Mouse (Mus musculus) liver, embryonic 12.5 days (tissue): ENCODE data around the gene Bri3. TPM values are rescaled to one million over a fixed set of nuclear protein-coding genes. Genes with fewer than 3 reads are reported as not detected.

Source experiments
- ATAC-seq: fragments of 200-750 bp; cut with Nextera tagmentation; 2 replicates; pipeline ENCODE4 v1.8.0; 2017; ENCODE audit warnings: moderate number of reproducible peaks, mild to moderate bottlenecking, moderate library complexity
- H3K27ac ChIP-seq: fragments of 300-500 bp; sonication (generic); 2 replicates; pipeline ENCODE4 v1.5.1; 2016; ENCODE audit warnings: mild to moderate bottlenecking
- H3K27me3 ChIP-seq: fragments of 300-500 bp; sonication (generic); replicated peaks from 2 replicates; pipeline ENCODE4 v1.6.1; 2016; ENCODE audit warnings: mild to moderate bottlenecking, moderate library complexity
- H3K36me3 ChIP-seq: fragments of 300-500 bp; sonication (generic); 2 replicates; pipeline ENCODE4 v1.6.1; 2016; ENCODE audit warnings: mild to moderate bottlenecking, moderate library complexity
- H3K4me1 ChIP-seq: fragments of 300-500 bp; sonication (generic); 2 replicates; pipeline ENCODE4 v1.6.1; 2016
- H3K4me2 ChIP-seq: fragments of 300-500 bp; sonication (generic); 2 replicates; pipeline ENCODE4 v1.6.1; 2016; ENCODE audit warnings: mild to moderate bottlenecking, moderate library complexity
- H3K4me3 ChIP-seq: fragments of 300-500 bp; sonication (generic); 2 replicates; pipeline ENCODE4 v1.5.1; 2016; ENCODE audit warnings: mild to moderate bottlenecking, moderate library complexity
- H3K9ac ChIP-seq: fragments of 300-500 bp; sonication (generic); 2 replicates; pipeline ENCODE4 v1.6.1; 2016; ENCODE audit warnings: mild to moderate bottlenecking, moderate library complexity
- H3K9me3 ChIP-seq: fragments of 300-500 bp; sonication (generic); replicated peaks from 2 replicates; pipeline ENCODE4 v1.6.1; 2016; ENCODE audit warnings: mild to moderate bottlenecking, moderate library complexity
- WGBS: fragments of 180-500 bp; shearing (Covaris S2); methylation state at CpG from one replicate; pipeline ENCODE4 v1.1.7; 2016; ENCODE audit not compliant: insufficient replicate concordance; 5-methylcytosine and 5-hydroxymethylcytosine counted together
- polyA plus RNA-seq: library from polyadenylated mRNA; unstranded; fragments of >200 nt; fragmentation: Nextera tagmentation; extraction: Ambion mirVana; gene quantifications from 2 replicates; pipeline ENCODE4 v1.2.1, GENCODE M21; 2016

The Bri3 gene
- 37.7 and 40.3 TPM in 2 replicates for polyA plus RNA-seq

- Histone ChIP-seq H3K4me1 (peaks cover 7% of the 10 kb centered on the region; the same call in 1 of the 2 replicates), H3K4me3 (no peak within 1 kb of the TSS), H3K36me3 (no peaks in the 10 kb centered on the region), H3K27me3 (no peaks in the 10 kb centered on the region), H3K27ac (no peak within 1 kb of the TSS), H3K9ac (no peak within 1 kb of the TSS), H3K4me2 (no peak within 1 kb of the TSS), H3K9me3 (no peaks in the 10 kb centered on the region)
- ATAC-seq = no peak
- 70% methylated on average over 7 of the region's 7 CpGs for WGBS
Measured at GRCm38 (mm10) chr5:144243901-144244487, at the start of gene Bri3. Bri3 (plus strand) TSS chr5:144244437.

GRCm38 (mm10) chr5:144195567-144195966, 48.7 kb upstream of the Bri3 start:
- no peak overlapping the region for H3K27ac ChIP-seq
- H3K4me3 ChIP-seq = no peak overlapping the region
- 77% methylated on average over 8 of the region's 8 CpGs for WGBS
- H3K4me2 ChIP-seq = no peak overlapping the region
- peaks cover 15% of the 10 kb centered on the region for H3K4me1 ChIP-seq
- ATAC-seq = no peak
- H3K9ac ChIP-seq = no peak overlapping the region
- H3K27me3 ChIP-seq = no peaks in the 10 kb centered on the region
- H3K36me3 ChIP-seq = no peaks in the 10 kb centered on the region
- H3K9me3 ChIP-seq = no peaks in the 10 kb centered on the region

- Histone ChIP-seq H3K9me3 (peaks cover 5% of the 10 kb centered on the region), H3K4me2 (no peak overlapping the region), H3K27ac (no peak overlapping the region), H3K9ac (no peak overlapping the region), H3K4me1 (no peaks in the 10 kb centered on the region; the same call in 1 of the 2 replicates), H3K4me3 (no peak overlapping the region), H3K27me3 (no peaks in the 10 kb centered on the region), H3K36me3 (peaks cover 25% of the 10 kb centered on the region)
- ATAC-seq = no peak
- 88% methylated on average over 11 of the region's 11 CpGs for WGBS
Measured at GRCm38 (mm10) chr5:144200616-144201015, 43.6 kb upstream of the Bri3 start.

- peaks cover 5% of the 10 kb centered on the region for H3K9me3 ChIP-seq
- no peak for ATAC-seq
- no peak overlapping the region for H3K4me3 ChIP-seq
- H3K4me2 ChIP-seq = no peak overlapping the region
- H3K9ac ChIP-seq = no peak overlapping the region
- 83% methylated on average over 6 of the region's 6 CpGs for WGBS
- H3K36me3 ChIP-seq = peaks cover 26% of the 10 kb centered on the region
- no peaks in the 10 kb centered on the region for H3K27me3 ChIP-seq
- H3K27ac ChIP-seq = no peak overlapping the region
- H3K4me1 ChIP-seq = no peaks in the 10 kb centered on the region; the same call in 1 of the 2 replicates
Measured at GRCm38 (mm10) chr5:144202430-144202829, 41.8 kb upstream of the Bri3 start.

DNA sequence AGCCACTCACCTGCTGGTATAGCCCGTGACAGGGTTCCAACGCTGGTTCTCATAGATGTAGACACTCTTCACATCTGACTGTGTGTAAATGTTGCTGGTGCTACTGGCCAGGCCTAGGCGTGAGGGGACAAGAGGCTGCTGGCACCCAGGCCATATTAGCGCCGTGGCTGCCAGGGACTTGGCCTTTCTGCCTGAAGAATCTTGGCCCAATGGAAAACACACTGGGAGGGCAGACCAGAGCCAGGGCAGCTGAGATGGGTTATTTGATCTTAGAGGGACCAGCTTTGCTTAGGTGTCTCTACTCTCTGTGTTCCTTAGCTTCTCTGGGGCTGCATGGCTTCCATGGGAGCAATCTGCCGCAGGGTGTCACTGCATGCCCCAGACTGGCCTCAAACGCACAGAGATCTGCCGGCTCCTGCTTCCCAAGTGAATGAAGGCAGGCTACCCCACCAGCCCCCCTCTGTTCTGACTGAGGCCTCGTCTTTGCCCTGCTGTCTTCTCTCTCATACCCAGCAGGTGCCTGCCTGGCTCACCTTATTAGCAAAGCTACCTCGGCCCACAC, 40.8 kb upstream of the Bri3 start:
- no peaks in the 10 kb centered on the region for H3K27me3 ChIP-seq
- H3K9me3 ChIP-seq = peaks cover 5% of the 10 kb centered on the region
- H3K4me2 ChIP-seq = no peak overlapping the region
- H3K4me1 ChIP-seq = no peaks in the 10 kb centered on the region; the same call in 1 of the 2 replicates
- peaks cover 31% of the 10 kb centered on the region for H3K36me3 ChIP-seq
- WGBS = 83% methylated on average over 10 of the region's 10 CpGs
- H3K4me3 ChIP-seq = no peak overlapping the region
- no peak overlapping the region for H3K27ac ChIP-seq
- no peak overlapping the region for H3K9ac ChIP-seq
- no peak for ATAC-seq

GRCm38 (mm10) chr5:144204303-144204702, 39.9 kb upstream of the Bri3 start:
- Histone ChIP-seq H3K9ac (no peak overlapping the region), H3K36me3 (peaks cover 32% of the 10 kb centered on the region), H3K4me3 (no peak overlapping the region), H3K27ac (no peak overlapping the region), H3K9me3 (peaks cover 5% of the 10 kb centered on the region), H3K4me1 (no peaks in the 10 kb centered on the region; the same call in 1 of the 2 replicates), H3K27me3 (no peaks in the 10 kb centered on the region), H3K4me2 (no peak overlapping the region)
- ATAC-seq = no peak
- WGBS = 87% methylated on average over 12 of the region's 12 CpGs

GRCm38 (mm10) chr5:144204911-144205310, 39.3 kb upstream of the Bri3 start:
- peaks cover 36% of the 10 kb centered on the region for H3K36me3 ChIP-seq
- no peaks in the 10 kb centered on the region for H3K27me3 ChIP-seq
- no peak overlapping the region for H3K27ac ChIP-seq
- peaks cover 5% of the 10 kb centered on the region for H3K9me3 ChIP-seq
- no peak for ATAC-seq
- no peak overlapping the region for H3K4me2 ChIP-seq
- H3K4me3 ChIP-seq = no peak overlapping the region
- 75% methylated on average over 10 of the region's 10 CpGs for WGBS
- H3K4me1 ChIP-seq = no peaks in the 10 kb centered on the region
- no peak overlapping the region for H3K9ac ChIP-seq

DNA sequence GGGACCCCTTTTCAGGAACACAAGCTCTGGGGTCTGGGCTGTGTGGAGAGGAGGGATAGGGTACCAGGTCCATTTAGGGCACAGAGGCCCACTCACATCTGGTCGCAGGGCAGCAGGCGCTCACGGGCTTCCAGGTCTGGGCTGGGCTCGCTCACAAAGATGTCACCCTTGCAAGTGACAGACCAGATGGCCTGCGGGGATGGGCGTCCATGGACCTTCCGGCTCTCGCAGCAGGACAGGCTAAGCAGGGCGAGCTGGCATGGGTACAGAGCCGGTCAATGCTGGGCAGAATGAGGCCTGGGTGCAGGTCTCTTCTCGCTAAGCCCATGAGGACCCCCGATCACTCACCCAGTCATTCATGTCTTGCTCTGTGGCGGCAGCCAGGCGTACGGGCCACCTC, 38.2 kb upstream of the Bri3 start:
- no peak for ATAC-seq

DNA sequence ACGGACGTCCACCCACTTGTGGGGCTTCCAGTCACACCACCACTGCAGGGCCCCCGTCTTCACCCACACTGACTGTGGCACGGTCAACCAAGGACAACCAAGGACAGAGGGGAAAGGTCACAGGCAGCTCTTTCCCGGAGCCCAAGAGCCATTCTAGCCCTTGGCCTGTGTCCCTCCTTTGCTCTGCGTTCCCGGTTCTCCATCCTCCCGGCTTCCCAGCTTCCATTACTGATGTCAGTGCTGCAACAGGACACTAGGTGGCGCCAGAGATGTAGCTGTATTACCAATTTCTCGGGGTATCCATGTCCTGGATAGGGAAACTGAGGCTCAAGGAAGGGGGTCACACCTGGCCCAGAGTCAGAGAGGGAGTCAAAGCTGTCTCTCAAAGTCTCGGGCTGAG, 36.8 kb upstream of the Bri3 start:
- no peak for ATAC-seq
- H3K4me1 ChIP-seq = no peaks in the 10 kb centered on the region
- H3K4me2 ChIP-seq = no peak overlapping the region
- peaks cover 47% of the 10 kb centered on the region for H3K36me3 ChIP-seq
- no peak overlapping the region for H3K9ac ChIP-seq
- WGBS = 45% methylated on average over 11 of the region's 11 CpGs
- no peak overlapping the region for H3K27ac ChIP-seq
- no peak overlapping the region for H3K4me3 ChIP-seq
- H3K9me3 ChIP-seq = peaks cover 1% of the 10 kb centered on the region
- H3K27me3 ChIP-seq = no peaks in the 10 kb centered on the region

More for the DNA sequence above, 38.2 kb upstream of the Bri3 start:
- H3K9ac ChIP-seq = no peak overlapping the region
- no peaks in the 10 kb centered on the region for H3K27me3 ChIP-seq
- H3K4me3 ChIP-seq = no peak overlapping the region
- H3K36me3 ChIP-seq = peaks cover 45% of the 10 kb centered on the region
- no peak overlapping the region for H3K27ac ChIP-seq
- no peak overlapping the region for H3K4me2 ChIP-seq
- H3K9me3 ChIP-seq = peaks cover 5% of the 10 kb centered on the region
- H3K4me1 ChIP-seq = no peaks in the 10 kb centered on the region
- WGBS = 89% methylated on average over 15 of the region's 15 CpGs

DNA sequence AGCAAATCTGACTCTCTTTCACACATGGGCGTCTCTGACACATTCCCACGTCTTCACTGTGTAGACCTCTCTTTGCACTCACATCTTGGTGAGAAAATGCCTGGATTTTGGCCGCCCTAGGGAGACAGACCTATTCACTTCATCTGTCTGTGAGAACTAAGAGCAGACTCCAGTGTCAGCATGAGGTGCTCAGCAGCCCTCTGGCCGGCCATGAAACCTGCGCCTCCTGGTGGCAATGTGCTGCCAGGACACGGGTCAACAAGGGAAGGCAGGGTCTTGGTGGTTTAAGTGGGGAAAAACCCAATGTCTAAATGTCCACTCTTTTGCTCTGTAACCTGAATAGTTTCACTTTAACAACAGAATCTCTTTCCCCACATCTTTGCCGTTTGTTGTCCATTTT, 29.8 kb upstream of the Bri3 start:
- no peaks in the 10 kb centered on the region for H3K9me3 ChIP-seq
- H3K27me3 ChIP-seq = no peaks in the 10 kb centered on the region
- no peak overlapping the region for H3K4me2 ChIP-seq
- H3K9ac ChIP-seq = no peak overlapping the region
- 0 out of 2 replicates have a peak, but pooled peaks cover 10% of the 10 kb centered on the region for H3K4me1 ChIP-seq
- H3K36me3 ChIP-seq = peaks cover 20% of the 10 kb centered on the region
- no peak overlapping the region for H3K27ac ChIP-seq
- no peak overlapping the region for H3K4me3 ChIP-seq
- ATAC-seq = peak; percentile 33; the same call in 1 of the 2 replicates
- WGBS = 27% methylated on average over 7 of the region's 7 CpGs

- no peak for ATAC-seq
- WGBS = 76% methylated on average over 2 of the region's 2 CpGs
Measured at GRCm38 (mm10) chr5:144215992-144216391, 28.2 kb upstream of the Bri3 start.

DNA sequence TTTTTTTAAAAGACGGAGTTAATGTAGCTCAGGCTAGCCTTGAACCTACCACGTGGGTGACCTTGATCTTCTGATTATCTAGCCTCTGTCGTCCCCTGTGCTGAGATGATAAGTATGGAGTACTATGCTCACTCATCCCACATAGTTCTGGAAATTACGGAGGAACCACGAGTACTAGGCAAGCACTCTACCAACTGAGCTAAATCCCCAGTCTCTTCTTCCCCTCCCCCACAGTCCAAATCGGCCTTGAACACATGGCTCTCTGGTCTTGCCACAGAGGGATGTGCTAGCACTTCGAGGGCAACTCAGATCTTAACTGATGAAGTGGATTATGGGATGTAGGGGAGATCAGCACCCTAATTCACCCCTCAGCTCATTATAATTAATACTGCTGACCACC, 26.2 kb upstream of the Bri3 start:
- H3K4me2 ChIP-seq = no peak overlapping the region
- WGBS = 48% methylated on average over 7 of the region's 7 CpGs
- no peak for ATAC-seq
- no peak overlapping the region for H3K9ac ChIP-seq
- H3K9me3 ChIP-seq = no peaks in the 10 kb centered on the region
- H3K27me3 ChIP-seq = no peaks in the 10 kb centered on the region
- no peak overlapping the region for H3K4me3 ChIP-seq
- no peaks in the 10 kb centered on the region for H3K36me3 ChIP-seq
- H3K27ac ChIP-seq = no peak overlapping the region
- H3K4me1 ChIP-seq = peaks cover 33% of the 10 kb centered on the region

More at GRCm38 (mm10) chr5:144215992-144216391, 28.2 kb upstream of the Bri3 start:
- no peak overlapping the region for H3K27ac ChIP-seq
- H3K4me1 ChIP-seq = 0 out of 2 replicates have a peak, but pooled peaks cover 13% of the 10 kb centered on the region
- no peak overlapping the region for H3K4me2 ChIP-seq
- no peak overlapping the region for H3K4me3 ChIP-seq
- no peaks in the 10 kb centered on the region for H3K9me3 ChIP-seq
- H3K27me3 ChIP-seq = no peaks in the 10 kb centered on the region
- 0 out of 2 replicates have a peak, but pooled peaks cover 6% of the 10 kb centered on the region for H3K36me3 ChIP-seq
- no peak overlapping the region for H3K9ac ChIP-seq
